Mouse (Mus musculus): ENCODE results near the gene Ntpcr.

GRCm38 (mm10) chr8:125744914-125745576 lies 15.3 kb downstream of the Ntpcr start:
- no peak for TF ChIP-seq CTCF (IDR thresholded peaks at IDR 0.05; ENCODE audit: insufficient read depth, low read depth, low read length)
- no peak for TF ChIP-seq POLR2A (IDR thresholded peaks at IDR 0.05; ENCODE audit: insufficient read depth, low read depth, low read length)
